Mouse (Mus musculus): ENCODE data around the gene Psenen. TPM values are rescaled to one million over a fixed set of nuclear protein-coding genes. Genes with fewer than 3 reads are reported as not detected.

Psenen gene
- total RNA-seq, 1 experiment: 65.3 TPM

DNA sequence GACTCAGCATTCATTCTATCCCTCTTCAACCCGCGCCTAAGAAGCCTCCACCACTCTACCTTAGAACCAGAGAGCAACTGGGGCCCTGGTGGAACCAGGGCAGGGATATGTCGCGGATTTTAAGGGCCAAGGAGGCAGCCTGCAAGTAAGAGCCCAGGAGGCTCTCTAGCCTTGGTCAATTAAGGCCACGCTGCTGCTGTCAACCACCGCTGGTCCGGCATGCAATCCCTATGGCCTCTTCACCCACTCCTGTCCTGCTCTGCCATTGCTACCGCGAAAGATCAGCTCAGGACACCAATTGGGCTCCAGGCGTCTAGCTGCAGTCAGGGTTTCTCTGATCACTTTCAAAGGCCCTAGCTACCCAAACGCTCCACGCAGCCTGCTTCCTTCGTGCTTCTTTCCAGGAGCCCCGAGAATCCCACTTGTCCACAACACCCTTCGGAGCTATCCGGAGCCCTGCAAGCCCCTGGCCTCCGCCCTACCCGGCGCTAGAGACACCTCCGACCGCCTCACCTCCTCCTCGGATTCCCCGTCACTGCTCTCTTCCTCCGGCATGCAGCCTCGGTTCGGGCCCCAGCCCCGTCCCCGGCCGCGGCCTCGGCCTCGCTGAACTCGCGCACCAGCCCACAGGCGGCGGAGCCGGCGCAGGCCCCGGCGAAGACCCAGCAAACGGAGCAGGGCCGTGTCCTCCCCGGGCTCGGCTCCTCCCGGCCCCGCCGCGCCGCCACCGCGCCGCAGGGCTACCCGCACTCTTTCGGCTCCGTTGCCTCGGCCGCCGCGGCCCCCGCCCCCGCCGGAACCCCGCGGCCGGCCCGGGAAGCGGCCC is 24.6 kb upstream of the Psenen start:
- H3K36me3 ChIP-seq (ENCODE audit: control insufficient read depth, insufficient read depth, low read length, poor library complexity, severe bottlenecking): peaks cover 37% of the 10 kb centered on the region

DNA sequence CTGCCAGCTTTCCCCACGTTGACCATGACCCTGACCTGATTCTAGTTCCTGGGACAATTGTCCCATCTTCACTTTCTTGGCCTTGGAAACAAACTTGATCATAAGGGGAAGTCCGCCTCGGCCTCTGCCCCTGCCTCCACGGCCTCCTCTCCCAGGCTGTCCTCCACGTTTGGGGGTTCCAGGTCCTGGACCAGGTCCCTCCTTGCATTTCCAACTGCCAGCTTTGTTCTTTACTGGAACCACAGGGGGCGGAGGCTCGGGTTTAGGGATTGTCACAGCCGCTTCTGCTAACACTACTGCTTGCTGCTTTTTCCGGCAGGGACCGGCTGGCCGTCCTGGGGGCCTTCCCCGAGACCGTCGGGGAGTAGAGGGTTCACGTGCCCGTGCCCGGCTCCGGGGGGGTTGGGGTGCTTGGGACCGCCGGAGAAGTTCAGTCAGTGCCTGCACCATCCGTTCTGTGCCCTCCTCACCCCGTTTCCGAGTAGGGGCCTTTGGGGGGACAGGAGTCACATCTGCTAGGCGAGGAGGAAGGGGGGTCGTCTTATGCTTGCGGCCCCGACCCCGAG is 23.1 kb upstream of the Psenen start:
- Histone ChIP-seq H3K4me3 (ENCODE audit: insufficient read depth in 1 of 2, low read depth in 1 of 2, low read length in 2 of 2, poor library complexity in 1 of 2, severe bottlenecking in 1 of 2) (peak overlapping the region; percentile 82 to 98; a peak in 1 of 4 replicates), H3K4me1 (ENCODE audit: control insufficient read depth in 2 of 2, insufficient read depth in 2 of 2, low read length in 2 of 2, poor library complexity in 1 of 2) (peaks cover 4 to 19% of the 10 kb centered on the region in 2 experiments; a peak in 3 of 4 replicates), H3K9me3 (ENCODE audit: control insufficient read depth, insufficient read depth, low read depth, low read length) (no peaks in the 10 kb centered on the region), H3K36me3 (ENCODE audit: control insufficient read depth, insufficient read depth, low read length, poor library complexity, severe bottlenecking) (peaks cover 52% of the 10 kb centered on the region), H3K9ac (ENCODE audit: insufficient read depth, low read depth, low read length, poor library complexity, severe bottlenecking) (peak overlapping the region; percentile 20), H3K27ac (ENCODE audit: insufficient read depth, low read depth, low read length, poor library complexity, severe bottlenecking) (no peak overlapping the region)
- TF ChIP-seq MAFK (IDR thresholded peaks at IDR 0.05; ENCODE audit: insufficient read depth, low read depth, low read length) (no peak), ZNF384 (IDR thresholded peaks at IDR 0.05; ENCODE audit: low read depth, low read length) (no peak), HCFC1 (IDR thresholded peaks at IDR 0.05; ENCODE audit: borderline replicate concordance, insufficient read depth, low read length) (no peak), CHD2 (IDR thresholded peaks at IDR 0.05; ENCODE audit: low read depth, low read length) (no peak), ZC3H11A (IDR thresholded peaks at IDR 0.05; ENCODE audit: borderline replicate concordance, low read depth, low read length) (no peak)
- no peak for DNase-seq (ENCODE audit: low read depth, low spot score)
- in situ Hi-C loops (cut with MboI; ENCODE audit: low sequenced_read_pairs in 2 of 2, unreplicated experiment in 2 of 2): no loop called here

More for the DNA sequence above, 24.6 kb upstream of the Psenen start:
- in situ Hi-C loops (cut with MboI; ENCODE audit: low sequenced_read_pairs in 2 of 2, unreplicated experiment in 2 of 2): no loop called here
- TF ChIP-seq HCFC1 (IDR thresholded peaks at IDR 0.05; ENCODE audit: borderline replicate concordance, insufficient read depth, low read length) (no peak), MAFK (IDR thresholded peaks at IDR 0.05; ENCODE audit: insufficient read depth, low read depth, low read length) (no peak), CHD2 (IDR thresholded peaks at IDR 0.05; ENCODE audit: low read depth, low read length) (no peak), ZC3H11A (IDR thresholded peaks at IDR 0.05; ENCODE audit: borderline replicate concordance, low read depth, low read length) (no peak), ZNF384 (IDR thresholded peaks at IDR 0.05; ENCODE audit: low read depth, low read length) (no peak)
- Histone ChIP-seq H3K4me1 (ENCODE audit: control insufficient read depth in 2 of 2, insufficient read depth in 2 of 2, low read length in 2 of 2, poor library complexity in 1 of 2) (peaks cover 4 to 25% of the 10 kb centered on the region in 2 experiments; a peak in 3 of 4 replicates), H3K4me3 (ENCODE audit: insufficient read depth in 1 of 2, low read depth in 1 of 2, low read length in 2 of 2, poor library complexity in 1 of 2, severe bottlenecking in 1 of 2) (peak overlapping the region; percentile 82 to 98), H3K9me3 (ENCODE audit: control insufficient read depth, insufficient read depth, low read depth, low read length) (no peaks in the 10 kb centered on the region), H3K9ac (ENCODE audit: insufficient read depth, low read depth, low read length, poor library complexity, severe bottlenecking) (peak overlapping the region; percentile 99), H3K27ac (ENCODE audit: insufficient read depth, low read depth, low read length, poor library complexity, severe bottlenecking) (peak overlapping the region; percentile 91)
- no peak for DNase-seq (ENCODE audit: low read depth, low spot score)

DNA sequence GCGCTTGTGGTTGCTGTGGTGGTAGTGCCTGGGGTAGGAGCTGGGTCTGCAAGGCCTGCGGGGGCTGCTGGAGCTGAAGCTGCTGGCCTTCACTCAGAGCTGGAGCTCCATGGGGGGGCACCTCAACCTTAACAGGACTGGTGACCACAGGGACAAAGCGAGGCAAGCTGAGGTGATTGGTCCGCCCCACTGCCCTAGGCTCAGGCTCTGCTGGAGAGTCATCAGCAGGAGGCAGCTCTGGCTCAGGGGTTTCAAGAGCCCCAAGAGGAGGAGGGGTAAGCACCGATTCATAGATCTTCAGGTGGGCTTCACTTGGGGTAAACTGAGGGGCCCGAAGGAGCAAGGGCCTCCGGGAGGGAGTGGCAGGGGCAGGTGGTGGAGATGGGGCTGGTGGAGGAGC is 21.7 kb upstream of the Psenen start:
- DNase-seq (ENCODE audit: low read depth, low spot score): no peak
- H3K4me3 ChIP-seq (ENCODE audit: insufficient read depth in 1 of 2, low read depth in 1 of 2, low read length in 2 of 2, poor library complexity in 1 of 2, severe bottlenecking in 1 of 2): no peak overlapping the region
- H3K9ac ChIP-seq (ENCODE audit: insufficient read depth, low read depth, low read length, poor library complexity, severe bottlenecking): no peak overlapping the region; the same call in 1 of the 2 replicates
- H3K36me3 ChIP-seq (ENCODE audit: control insufficient read depth, insufficient read depth, low read length, poor library complexity, severe bottlenecking): peaks cover 63% of the 10 kb centered on the region
- no peaks in the 10 kb centered on the region for H3K9me3 ChIP-seq (ENCODE audit: control insufficient read depth, insufficient read depth, low read depth, low read length)
- peaks cover 4 to 13% of the 10 kb centered on the region in 2 experiments; a peak in 3 of 4 replicates for H3K4me1 ChIP-seq (ENCODE audit: control insufficient read depth in 2 of 2, insufficient read depth in 2 of 2, low read length in 2 of 2, poor library complexity in 1 of 2)
- in situ Hi-C loops (cut with MboI; ENCODE audit: low sequenced_read_pairs in 2 of 2, unreplicated experiment in 2 of 2): no loop called here
- H3K27ac ChIP-seq (ENCODE audit: insufficient read depth, low read depth, low read length, poor library complexity, severe bottlenecking): no peak overlapping the region
- TF ChIP-seq MAFK (IDR thresholded peaks at IDR 0.05; ENCODE audit: insufficient read depth, low read depth, low read length) (no peak), ZC3H11A (IDR thresholded peaks at IDR 0.05; ENCODE audit: borderline replicate concordance, low read depth, low read length) (no peak), HCFC1 (IDR thresholded peaks at IDR 0.05; ENCODE audit: borderline replicate concordance, insufficient read depth, low read length) (no peak), ZNF384 (IDR thresholded peaks at IDR 0.05; ENCODE audit: low read depth, low read length) (no peak), CHD2 (IDR thresholded peaks at IDR 0.05; ENCODE audit: low read depth, low read length) (no peak)

DNA sequence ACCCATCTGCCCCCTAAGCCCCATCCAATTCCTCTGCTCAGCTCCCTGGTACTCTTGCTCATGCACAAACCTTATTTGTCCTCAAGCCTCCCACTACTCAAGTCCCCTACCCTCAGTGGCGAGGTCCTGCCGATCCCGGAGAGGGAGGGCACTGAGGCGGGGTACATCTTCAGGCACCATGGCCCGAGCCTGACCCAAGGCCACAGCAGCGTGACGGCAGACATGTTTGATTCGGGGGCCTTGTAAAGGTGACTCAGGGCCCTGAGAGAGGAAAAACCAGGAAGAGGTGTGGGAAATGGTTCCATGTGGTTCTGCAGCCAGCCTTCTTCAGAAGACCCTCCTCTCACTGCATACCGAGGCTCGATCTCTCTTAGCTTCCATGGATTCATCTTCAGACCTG is 20.9 kb upstream of the Psenen start:
- H3K9me3 ChIP-seq (ENCODE audit: control insufficient read depth, insufficient read depth, low read depth, low read length): no peaks in the 10 kb centered on the region
- H3K27ac ChIP-seq (ENCODE audit: insufficient read depth, low read depth, low read length, poor library complexity, severe bottlenecking): no peak overlapping the region
- DNase-seq (ENCODE audit: low read depth, low spot score): no peak
- TF ChIP-seq HCFC1 (IDR thresholded peaks at IDR 0.05; ENCODE audit: borderline replicate concordance, insufficient read depth, low read length): no peak
- TF ChIP-seq ZC3H11A (IDR thresholded peaks at IDR 0.05; ENCODE audit: borderline replicate concordance, low read depth, low read length): no peak
- no peak for TF ChIP-seq MAFK (IDR thresholded peaks at IDR 0.05; ENCODE audit: insufficient read depth, low read depth, low read length)
- no peak for TF ChIP-seq ZNF384 (IDR thresholded peaks at IDR 0.05; ENCODE audit: low read depth, low read length)
- no peak for TF ChIP-seq CHD2 (IDR thresholded peaks at IDR 0.05; ENCODE audit: low read depth, low read length)
- peaks cover 4 to 13% of the 10 kb centered on the region in 2 experiments; a peak in 3 of 4 replicates for H3K4me1 ChIP-seq (ENCODE audit: control insufficient read depth in 2 of 2, insufficient read depth in 2 of 2, low read length in 2 of 2, poor library complexity in 1 of 2)
- H3K36me3 ChIP-seq (ENCODE audit: control insufficient read depth, insufficient read depth, low read length, poor library complexity, severe bottlenecking): peaks cover 72% of the 10 kb centered on the region
- in situ Hi-C loops (cut with MboI; ENCODE audit: low sequenced_read_pairs in 2 of 2, unreplicated experiment in 2 of 2): no loop called here
- H3K4me3 ChIP-seq (ENCODE audit: insufficient read depth in 1 of 2, low read depth in 1 of 2, low read length in 2 of 2, poor library complexity in 1 of 2, severe bottlenecking in 1 of 2): no peak overlapping the region
- H3K9ac ChIP-seq (ENCODE audit: insufficient read depth, low read depth, low read length, poor library complexity, severe bottlenecking): no peak overlapping the region

Data from ES-E14 (cell line).